Mouse (Mus musculus) 416B (cell line): Measurements from ENCODE around the gene P4ha1.

Experiments
- DNase-seq: peaks from one replicate; pipeline ENCODE4 v3.0.0; 2011; ENCODE audit warnings: low read depth

Gene P4ha1

GRCm38 (mm10) chr10:59323488-59324161 lies 529 bp downstream of the P4ha1 start:
- peak; percentile 73 for DNase-seq

- DNase-seq, result no peak
These were observed 1.4 kb downstream of the P4ha1 start for GRCm38 (mm10) chr10:59324311-59325165.

- DNase-seq, result no peak
These were observed 3.7 kb downstream of the P4ha1 start for GRCm38 (mm10) chr10:59326612-59327315.

- DNase-seq, result no peak
These were observed 4.2 kb downstream of the P4ha1 start for GRCm38 (mm10) chr10:59327316-59327710.

GRCm38 (mm10) chr10:59331546-59332256 lies 8.6 kb downstream of the P4ha1 start:
- no peak for DNase-seq

- peak; percentile 20 for DNase-seq
These were observed 10.3 kb downstream of the P4ha1 start for GRCm38 (mm10) chr10:59333400-59333799.

- peak; percentile 73 for DNase-seq
These were observed 12.1 kb downstream of the P4ha1 start for GRCm38 (mm10) chr10:59334899-59335798.

- DNase-seq, result peak; percentile 49
These were observed 13.0 kb downstream of the P4ha1 start for GRCm38 (mm10) chr10:59336124-59336523.

GRCm38 (mm10) chr10:59346560-59346959 lies 23.5 kb downstream of the P4ha1 start:
- no peak for DNase-seq

- no peak for DNase-seq
These were observed 25.1 kb downstream of the P4ha1 start for GRCm38 (mm10) chr10:59348200-59348599.

GRCm38 (mm10) chr10:59349536-59349935 lies 26.4 kb downstream of the P4ha1 start:
- no peak for DNase-seq

GRCm38 (mm10) chr10:59353065-59353464 lies 30.0 kb downstream of the P4ha1 start:
- DNase-seq, result peak; percentile 19

GRCm38 (mm10) chr10:59354120-59354519 lies 31.0 kb downstream of the P4ha1 start:
- DNase-seq, result no peak

GRCm38 (mm10) chr10:59355020-59355419 lies 31.9 kb downstream of the P4ha1 start:
- no peak for DNase-seq

GRCm38 (mm10) chr10:59358744-59359143 lies 35.6 kb downstream of the P4ha1 start:
- peak; percentile 59 for DNase-seq

- DNase-seq, result no peak
These were observed 40.1 kb downstream of the P4ha1 start for GRCm38 (mm10) chr10:59363208-59363607.

GRCm38 (mm10) chr10:59364551-59364950 lies 41.5 kb downstream of the P4ha1 start:
- DNase-seq, result no peak

- no peak for DNase-seq
These were observed 42.9 kb downstream of the P4ha1 start for GRCm38 (mm10) chr10:59365804-59366589.

GRCm38 (mm10) chr10:59366746-59367145 lies 43.6 kb downstream of the P4ha1 start:
- DNase-seq, result no peak

- DNase-seq, result no peak
These were observed 44.1 kb downstream of the P4ha1 start for GRCm38 (mm10) chr10:59367206-59367605.
